Mouse (Mus musculus) erythroid progenitor cell, adult 5-6 weeks (primary cell): Measurements from ENCODE around the gene Rccd1. TPM values are rescaled to one million over a fixed set of nuclear protein-coding genes. Genes with fewer than 3 reads are reported as not detected.

ENCODE experiments used
- ATAC-seq: replicated peaks from 2 replicates; pipeline ENCODE4 v1.8.0; 2016; ENCODE audit warnings: moderate number of reproducible peaks, mild to moderate bottlenecking, moderate TSS enrichment, inconsistent platforms; ENCODE audit not compliant: poor library complexity, low FRiP score, severe bottlenecking
- total RNA-seq, 2 experiments: library from RNA; stranded (forward) in 1 of 2; stranded (reverse) in 1 of 2; fragments of 150-400 nt in 1 of 2; fragments of 186-747, 209-891 nt in 1 of 2; gene quantifications; 2 replicates each; pipeline versions ENCODE4 v1.2.3 to v1.2.4; 2015 to 2017; ENCODE audit warnings: low replicate concordance in 2 of 2

The Rccd1 gene
- total RNA-seq, 2 experiments from 2014 or later = 1.1 to 3.8 TPM

DNA sequence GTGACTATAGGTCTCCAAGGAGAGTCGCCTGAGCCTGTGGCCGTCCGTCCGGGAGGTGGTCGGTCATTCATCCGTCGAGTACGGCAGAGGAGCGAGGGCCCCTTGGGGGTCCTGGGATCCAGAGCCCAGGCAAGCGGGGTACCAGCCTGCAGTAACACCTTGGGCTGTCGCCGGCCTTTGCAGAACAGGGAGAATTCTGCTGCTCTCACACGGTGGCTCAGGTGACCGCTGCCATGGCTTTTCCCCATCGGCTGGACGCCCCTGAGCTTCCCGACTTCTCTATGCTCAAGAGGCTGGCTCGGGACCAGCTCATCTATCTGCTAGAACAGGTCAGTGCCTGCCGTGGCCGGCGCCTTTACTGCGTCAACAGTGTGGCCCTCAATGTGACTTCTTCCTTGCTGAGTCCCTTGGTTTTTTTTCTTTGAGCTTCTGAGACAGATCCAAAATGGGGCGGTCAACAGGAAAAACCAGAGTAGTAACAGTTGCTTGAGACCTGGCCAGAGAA, 54.5 kb downstream of the Rccd1 start:
- ATAC-seq = peak; percentile 66

DNA sequence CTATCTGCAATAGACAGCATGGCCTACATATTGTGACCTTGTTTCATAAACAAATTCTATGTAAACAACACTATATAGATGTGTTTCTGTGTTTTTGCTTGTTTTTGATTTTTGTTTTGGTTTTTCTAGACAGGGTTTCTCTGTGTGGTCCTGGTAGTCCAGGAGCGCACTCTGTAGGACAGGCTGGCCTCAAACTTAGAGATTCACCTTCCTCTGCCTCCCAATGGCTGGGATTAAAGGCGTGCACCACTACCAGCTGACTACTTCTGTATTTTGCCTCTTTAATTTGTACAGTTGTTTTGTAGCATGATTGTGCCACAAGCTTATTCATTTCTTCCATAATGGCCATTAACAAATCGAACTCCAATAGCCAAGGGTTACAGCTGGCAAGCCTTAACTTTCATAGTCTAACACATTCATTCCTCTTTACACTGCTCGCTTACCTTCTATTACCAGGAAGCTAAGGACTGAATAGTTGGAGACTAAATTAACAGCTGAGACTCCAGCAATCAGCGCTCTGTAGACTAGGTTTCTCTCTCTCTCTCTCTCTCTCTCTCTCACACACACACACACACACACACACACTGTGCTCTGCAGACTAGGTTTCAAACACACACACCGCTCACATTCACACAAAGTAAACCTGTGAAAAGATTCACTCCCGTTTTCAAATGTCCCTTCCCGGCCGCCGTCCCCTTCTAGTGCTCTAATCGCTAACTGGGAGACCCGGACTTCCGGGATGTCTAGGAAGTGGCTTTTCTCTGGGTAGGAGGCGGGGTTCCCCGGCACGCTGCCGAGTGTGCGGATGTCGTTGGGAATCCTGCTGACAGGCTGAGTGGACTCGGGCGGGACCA, 55.1 kb downstream of the Rccd1 start, which contains the start of gene Vps33b:
TSS of gene Vps33b (plus strand) at position 753 of the 854 bp plus-strand sequence.
- ATAC-seq = peak; percentile 97

- ATAC-seq = no peak
These were observed 56.5 kb downstream of the Rccd1 start for GRCm38 (mm10) chr7:80267764-80268163.

- ATAC-seq = no peak
These were observed 59.6 kb downstream of the Rccd1 start for GRCm38 (mm10) chr7:80264606-80265005.

- peak; percentile 39 for ATAC-seq
These were observed 62.8 kb downstream of the Rccd1 start for GRCm38 (mm10) chr7:80261372-80261990.

- peak; percentile 97 for ATAC-seq
These were observed 63.5 kb downstream of the Rccd1 start, which contains the start of gene Ngrn for GRCm38 (mm10) chr7:80260625-80261371. TSS of gene Ngrn (plus strand) at chr7:80261215.

DNA sequence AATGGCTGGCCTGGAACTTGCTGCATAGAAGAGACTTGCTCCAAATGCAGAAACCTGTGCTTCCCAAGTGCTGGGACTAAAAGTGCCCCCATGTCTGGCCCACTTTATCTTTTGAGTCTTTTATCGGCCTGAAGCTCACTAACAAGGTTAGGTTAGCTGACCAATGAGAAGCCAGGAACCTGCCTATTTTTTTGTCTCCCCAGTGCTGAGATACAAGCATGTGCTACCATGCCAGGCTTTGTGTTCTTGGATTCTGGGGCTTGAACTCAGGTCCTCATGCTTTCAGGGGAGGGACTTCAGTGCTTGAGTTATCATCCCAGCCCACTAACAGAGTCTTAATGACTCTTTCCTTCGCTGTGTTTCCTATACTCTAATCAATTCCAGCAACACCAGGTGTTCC, 66.5 kb downstream of the Rccd1 start:
- no peak for ATAC-seq

DNA sequence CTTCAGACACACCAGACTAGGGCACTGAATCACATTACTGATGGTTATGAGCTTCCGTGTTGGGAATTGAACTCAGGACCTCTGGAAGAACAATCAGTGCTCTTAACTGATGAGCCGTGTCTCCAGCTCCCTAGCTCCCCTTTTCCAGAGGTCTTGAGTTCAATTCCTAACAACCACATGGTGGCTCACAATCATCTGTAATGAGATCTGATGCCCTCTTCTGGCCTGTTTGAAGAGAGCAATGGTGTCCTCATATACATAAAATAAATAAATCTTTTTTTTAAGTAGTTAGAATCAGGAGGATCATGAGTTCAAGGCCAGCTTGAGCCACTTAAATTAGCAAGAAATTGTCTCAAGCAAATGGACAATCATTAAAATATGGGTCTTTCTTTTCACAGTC, 68.3 kb downstream of the Rccd1 start:
- ATAC-seq = no peak

GRCm38 (mm10) chr7:80252886-80253285, 71.4 kb downstream of the Rccd1 start:
- no peak for ATAC-seq

DNA sequence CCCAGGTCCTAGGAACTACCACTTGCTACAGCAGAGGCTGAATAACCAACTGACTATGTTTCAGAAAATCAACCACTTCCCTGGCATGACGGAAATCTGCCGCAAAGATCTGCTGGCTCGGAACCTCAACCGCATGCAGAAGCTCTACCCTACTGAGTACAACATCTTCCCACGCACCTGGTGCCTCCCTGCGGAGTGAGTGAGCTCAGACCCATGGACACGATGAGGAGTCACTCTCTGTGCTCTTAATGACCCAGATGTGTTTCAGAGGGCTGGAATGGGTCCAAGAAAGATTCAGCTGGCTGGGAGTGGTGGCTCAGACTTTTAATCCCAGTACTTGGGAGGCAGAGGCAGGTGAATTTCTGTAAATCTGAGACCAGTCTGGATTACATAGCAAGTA, 71.8 kb downstream of the Rccd1 start:
- ATAC-seq = no peak

DNA sequence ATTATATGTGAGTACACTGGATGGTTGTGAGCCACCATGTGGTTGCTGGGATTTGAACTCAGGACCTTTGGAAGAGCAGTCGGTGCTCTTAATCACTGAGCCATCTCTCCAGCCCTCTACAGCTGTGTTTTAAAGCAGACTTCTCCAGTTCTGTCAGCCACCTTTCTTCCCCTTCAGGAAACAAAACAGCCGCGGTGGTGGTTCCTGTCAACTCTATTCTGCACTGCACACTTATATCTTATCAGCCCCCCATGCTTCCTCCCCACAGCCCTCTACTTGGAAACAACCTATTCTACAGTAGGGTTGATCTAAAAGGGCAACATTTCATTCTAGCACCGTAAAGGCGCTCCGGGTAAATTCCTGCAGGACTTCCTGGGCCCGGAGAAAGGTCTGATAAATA, 77.4 kb downstream of the Rccd1 start:
- no peak for ATAC-seq

DNA sequence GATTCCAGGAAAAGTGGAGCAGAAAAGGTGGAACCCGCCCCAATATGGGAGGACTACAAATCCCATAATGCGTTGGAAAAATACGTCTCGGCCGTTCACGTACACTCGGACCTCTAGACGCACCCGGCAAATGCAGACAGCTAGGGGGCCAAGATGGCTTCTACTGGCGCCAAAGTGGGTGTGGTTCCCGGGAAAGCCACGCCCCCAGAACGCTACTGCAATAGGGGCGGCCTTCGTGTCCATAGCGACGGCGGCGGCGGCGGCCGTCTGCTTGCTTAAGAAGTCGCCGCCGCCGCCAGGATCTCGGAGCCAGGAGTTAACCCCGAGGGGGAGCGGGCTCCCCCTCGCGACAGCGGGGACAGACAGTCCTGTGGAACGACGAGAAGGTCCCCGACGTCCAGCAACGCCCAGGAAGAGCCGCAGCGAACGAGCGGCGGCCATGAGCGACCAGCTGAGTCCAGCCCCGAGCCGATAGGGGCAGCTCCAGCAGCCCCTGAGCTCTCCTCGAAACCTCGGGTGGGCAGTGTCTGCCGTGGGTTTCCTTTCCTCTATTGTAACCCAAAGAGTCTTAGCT, 78.0 kb downstream of the Rccd1 start, which contains the start of gene Ttll13:
TSS of gene Ttll13 (plus strand) at position 229 of the 574 bp plus-strand sequence.
- ATAC-seq = peak; percentile 96

- ATAC-seq = no peak
These were observed 79.4 kb downstream of the Rccd1 start for GRCm38 (mm10) chr7:80244851-80245250.

Other genes starting within 250 kb of the Rccd1 start
- gene Idh2, start 209.1 kb downstream of the Rccd1 start, total RNA-seq (2015; ENCODE audit: low replicate concordance) = 11.7 and 45.8 TPM in 2 replicates
- 14.7 and 16.7 TPM in 2 replicates for gene Idh2, start 209.1 kb downstream of the Rccd1 start, total RNA-seq (2017; ENCODE audit: low replicate concordance)
- gene Sema4b, start 137.6 kb downstream of the Rccd1 start, total RNA-seq (2015; ENCODE audit: low replicate concordance) = 106 and 122 TPM in 2 replicates
- gene Sema4b, start 137.6 kb downstream of the Rccd1 start, total RNA-seq (2017; ENCODE audit: low replicate concordance) = 105 and 126 TPM in 2 replicates
- gene Cib1, start 91.6 kb downstream of the Rccd1 start, total RNA-seq (2015; ENCODE audit: low replicate concordance) = 69.2 and 73.8 TPM in 2 replicates
- 70.2 and 70.4 TPM in 2 replicates for gene Cib1, start 91.6 kb downstream of the Rccd1 start, total RNA-seq (2017; ENCODE audit: low replicate concordance)
- 1.3 and 5.4 TPM in 2 replicates for gene Gdpgp1, start 91.6 kb downstream of the Rccd1 start, total RNA-seq (2015; ENCODE audit: low replicate concordance)
- gene Gdpgp1, start 91.6 kb downstream of the Rccd1 start, total RNA-seq (2017; ENCODE audit: low replicate concordance) = 0.08 and 0.64 TPM in 2 replicates
- 2.9 TPM in 1 of 2 replicates, not detected in the other for gene Ttll13, start 78.1 kb downstream of the Rccd1 start, total RNA-seq (2015; ENCODE audit: low replicate concordance)
- gene Ttll13, start 78.1 kb downstream of the Rccd1 start, total RNA-seq (2017; ENCODE audit: low replicate concordance) = not detected in 2 replicates
- gene Ngrn, start 63.2 kb downstream of the Rccd1 start, total RNA-seq (2015; ENCODE audit: low replicate concordance) = 28.8 and 31.9 TPM in 2 replicates
- 10.1 and 18.8 TPM in 2 replicates for gene Ngrn, start 63.2 kb downstream of the Rccd1 start, total RNA-seq (2017; ENCODE audit: low replicate concordance)
- gene Vps33b, start 54.8 kb downstream of the Rccd1 start, total RNA-seq (2015; ENCODE audit: low replicate concordance) = 23.4 and 28.5 TPM in 2 replicates
- gene Vps33b, start 54.8 kb downstream of the Rccd1 start, total RNA-seq (2017; ENCODE audit: low replicate concordance) = 4.9 and 27.5 TPM in 2 replicates
- gene Prc1, start 30.0 kb downstream of the Rccd1 start, total RNA-seq (2015; ENCODE audit: low replicate concordance) = 893 and 1,097 TPM in 2 replicates
- gene Prc1, start 30.0 kb downstream of the Rccd1 start, total RNA-seq (2017; ENCODE audit: low replicate concordance) = 1,788 and 2,160 TPM in 2 replicates
- gene Unc45a, start 16.6 kb upstream of the Rccd1 start, total RNA-seq (2015; ENCODE audit: low replicate concordance) = 1.4 and 2.5 TPM in 2 replicates
- gene Unc45a, start 16.6 kb upstream of the Rccd1 start, total RNA-seq (2017; ENCODE audit: low replicate concordance) = 2.2 and 14.5 TPM in 2 replicates
- gene Hddc3, start 18.6 kb upstream of the Rccd1 start, total RNA-seq (2015; ENCODE audit: low replicate concordance) = 1.3 and 24.9 TPM in 2 replicates
- 4.4 TPM in 1 of 2 replicates, not detected in the other for gene Hddc3, start 18.6 kb upstream of the Rccd1 start, total RNA-seq (2017; ENCODE audit: low replicate concordance)
- gene Man2a2, start 46.9 kb upstream of the Rccd1 start, total RNA-seq (2015; ENCODE audit: low replicate concordance) = 6.5 and 13.0 TPM in 2 replicates
- gene Man2a2, start 46.9 kb upstream of the Rccd1 start, total RNA-seq (2017; ENCODE audit: low replicate concordance) = 5.1 and 7.8 TPM in 2 replicates
- gene Fes, start 63.5 kb upstream of the Rccd1 start, total RNA-seq (2015; ENCODE audit: low replicate concordance) = 31.0 and 53.2 TPM in 2 replicates
- gene Fes, start 63.5 kb upstream of the Rccd1 start, total RNA-seq (2017; ENCODE audit: low replicate concordance) = 9.1 and 17.2 TPM in 2 replicates
- 22.7 and 51.1 TPM in 2 replicates for gene Furin, start 81.0 kb upstream of the Rccd1 start, total RNA-seq (2015; ENCODE audit: low replicate concordance)
- 24.6 and 28.2 TPM in 2 replicates for gene Furin, start 81.0 kb upstream of the Rccd1 start, total RNA-seq (2017; ENCODE audit: low replicate concordance)
- 276 and 327 TPM in 2 replicates for gene Blm, start 210.7 kb upstream of the Rccd1 start, total RNA-seq (2015; ENCODE audit: low replicate concordance)
- gene Blm, start 210.7 kb upstream of the Rccd1 start, total RNA-seq (2017; ENCODE audit: low replicate concordance) = 196 and 224 TPM in 2 replicates